Mouse (Mus musculus) embryo, embryonic 11.5 days (tissue): ENCODE data around the gene Skida1.

ENCODE experiments used
- DNase-seq: peaks from one replicate; pipeline ENCODE4 v3.0.0-alpha.2; 2012; ENCODE audit warnings: low read depth, low spot score

Gene Skida1

DNA sequence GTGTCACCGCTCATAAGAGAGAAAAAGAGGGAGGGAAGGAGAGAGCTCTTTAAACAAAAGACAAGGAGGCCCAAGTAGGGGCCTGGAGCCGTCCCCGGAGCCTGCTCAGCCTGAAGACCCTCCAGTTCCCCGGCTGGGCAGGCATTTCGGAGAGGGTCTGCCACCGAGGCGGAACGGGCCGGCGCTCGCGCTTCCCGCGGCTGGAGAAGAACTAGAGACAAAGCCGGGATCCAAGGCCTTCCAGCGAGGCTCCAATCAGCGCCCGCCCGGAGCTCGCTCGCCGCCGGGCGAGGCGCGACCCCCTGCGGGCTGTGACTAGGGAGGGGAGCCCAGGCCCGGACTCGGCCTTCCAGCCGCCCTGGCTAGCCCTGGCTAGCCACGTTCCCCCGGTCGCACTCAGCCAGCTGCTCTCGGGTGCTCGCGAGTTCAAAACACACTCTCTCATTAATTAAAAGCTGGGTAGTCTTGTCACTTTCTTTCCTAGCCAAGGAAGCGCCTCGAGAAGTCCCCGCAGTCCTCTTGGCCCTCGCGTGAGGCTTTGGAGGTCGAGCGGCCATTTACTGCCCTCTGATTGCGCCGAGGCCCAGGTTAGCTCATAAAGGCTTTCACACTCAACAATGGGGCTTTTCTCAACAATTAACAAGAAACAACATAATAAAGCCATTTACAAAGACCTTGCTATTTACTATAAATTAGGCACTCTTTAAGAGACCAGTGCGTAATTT is 9.1 kb downstream of the Skida1 start:
- no peak for DNase-seq

DNA sequence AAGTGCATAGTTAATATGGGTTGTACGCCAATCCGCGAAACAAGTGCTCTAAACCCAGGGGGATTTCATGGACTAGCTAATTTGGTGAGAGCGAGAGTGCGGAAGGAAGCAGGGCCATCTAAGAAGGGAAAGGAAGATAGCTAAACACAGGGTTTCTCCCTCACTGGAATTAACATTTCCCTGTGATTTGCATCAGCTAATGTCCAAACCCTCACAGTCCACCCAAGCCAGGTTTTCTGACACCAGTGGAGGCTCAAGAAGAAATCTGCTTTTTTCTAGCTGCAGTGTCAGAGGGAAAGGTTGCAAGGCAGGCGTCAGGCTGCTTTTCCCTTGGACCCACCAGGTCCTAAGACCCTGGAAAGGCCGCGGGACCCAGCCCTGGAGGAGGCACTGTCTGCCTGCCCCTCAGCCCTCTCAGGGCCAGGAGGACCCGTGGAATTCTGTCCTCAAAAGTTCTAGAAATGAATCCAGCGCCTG is 9.9 kb downstream of the Skida1 start:
- DNase-seq, result no peak

DNA sequence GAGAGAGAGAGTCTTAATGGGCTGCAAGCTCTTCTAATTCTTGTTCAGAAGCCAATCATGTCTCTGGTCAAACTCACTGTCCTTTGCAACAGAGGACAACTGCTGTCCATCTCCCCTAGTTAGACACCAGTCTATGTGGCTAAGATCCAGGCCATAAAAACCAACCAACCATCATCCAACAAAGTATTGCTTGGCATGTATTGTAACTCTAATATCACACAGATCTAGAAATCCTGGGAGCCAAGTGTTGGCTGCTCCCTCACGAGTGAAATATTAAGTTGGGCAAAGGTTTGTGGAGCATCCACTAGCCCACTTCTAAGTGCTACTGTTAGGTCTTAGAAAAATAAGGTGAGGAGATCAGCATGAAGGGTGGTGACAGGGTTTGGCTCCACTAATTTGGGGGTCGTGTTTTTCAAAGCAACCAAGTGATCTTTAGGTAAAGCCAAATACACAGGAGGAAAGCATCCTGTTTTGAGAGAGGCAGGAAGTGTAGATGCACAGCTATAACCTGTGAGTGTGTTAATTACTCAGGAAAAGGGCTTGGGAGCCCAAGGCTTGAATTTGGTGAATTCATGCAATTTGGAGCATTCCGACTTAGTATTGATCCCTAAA is 10.6 kb downstream of the Skida1 start:
- DNase-seq, result no peak

DNA sequence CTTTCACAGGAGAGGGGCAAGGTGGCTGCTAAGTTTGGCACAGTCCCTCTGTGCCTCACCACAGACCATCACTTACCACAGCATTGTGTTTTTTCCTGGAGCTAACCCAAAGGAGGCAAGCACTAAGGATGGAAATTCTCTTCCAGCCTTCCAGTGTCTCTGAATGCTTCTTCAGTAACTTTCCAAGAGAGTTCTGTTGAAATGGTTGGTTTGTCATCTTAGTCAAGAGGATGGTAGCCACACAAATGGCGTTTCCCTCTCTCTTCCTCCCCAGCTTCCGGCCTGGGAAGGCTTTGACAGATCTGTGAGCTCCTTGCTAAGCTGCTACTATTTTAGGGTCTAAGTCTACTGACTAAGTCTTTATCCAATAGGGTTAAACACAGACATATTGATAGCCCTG is 11.4 kb downstream of the Skida1 start, which contains the start of gene A930004D18Rik:
TSS of gene A930004D18Rik (minus strand) at position 247 of the 400 bp plus-strand sequence.
- DNase-seq, result no peak

DNA sequence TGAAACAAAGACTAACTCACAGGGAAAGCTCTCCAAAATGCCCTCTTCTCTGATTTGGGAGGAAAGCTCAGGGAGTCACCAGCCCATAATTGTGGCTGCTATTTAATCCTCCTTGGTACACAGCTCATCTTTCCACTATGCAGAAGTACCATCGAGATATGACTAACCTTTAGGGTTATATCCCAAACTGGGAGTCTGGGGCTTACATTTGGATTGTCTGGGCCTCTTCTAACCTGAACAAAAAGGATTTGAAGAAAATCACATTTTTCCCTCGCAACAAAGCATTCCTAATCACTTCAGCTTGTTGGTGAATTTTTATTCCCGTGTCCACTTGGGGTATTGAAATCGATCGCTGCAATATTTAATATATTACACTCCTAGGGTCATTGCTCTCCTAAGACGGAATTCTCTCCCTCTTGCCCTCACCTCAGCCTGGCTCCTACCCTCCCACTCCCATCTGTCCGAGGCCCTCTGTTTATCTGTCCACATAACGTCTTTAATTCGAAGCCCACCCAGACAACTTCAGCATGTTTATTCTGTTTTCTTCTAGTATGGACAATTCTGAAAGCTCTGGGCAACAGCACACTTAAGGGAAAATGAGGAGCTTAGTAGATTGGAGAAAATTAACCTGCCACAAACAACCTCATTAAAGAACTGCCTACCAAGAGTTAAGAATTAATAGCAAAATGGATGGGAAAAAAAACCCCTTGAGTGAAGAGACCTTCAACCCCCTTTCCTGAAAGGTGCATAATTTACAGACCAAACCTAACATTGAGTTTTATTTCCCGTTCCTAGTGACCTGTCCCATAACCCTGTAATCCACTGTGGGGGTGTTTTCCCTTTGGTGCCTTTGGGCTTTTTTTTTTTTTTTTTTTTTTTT is 14.2 kb downstream of the Skida1 start:
- no peak for DNase-seq

DNA sequence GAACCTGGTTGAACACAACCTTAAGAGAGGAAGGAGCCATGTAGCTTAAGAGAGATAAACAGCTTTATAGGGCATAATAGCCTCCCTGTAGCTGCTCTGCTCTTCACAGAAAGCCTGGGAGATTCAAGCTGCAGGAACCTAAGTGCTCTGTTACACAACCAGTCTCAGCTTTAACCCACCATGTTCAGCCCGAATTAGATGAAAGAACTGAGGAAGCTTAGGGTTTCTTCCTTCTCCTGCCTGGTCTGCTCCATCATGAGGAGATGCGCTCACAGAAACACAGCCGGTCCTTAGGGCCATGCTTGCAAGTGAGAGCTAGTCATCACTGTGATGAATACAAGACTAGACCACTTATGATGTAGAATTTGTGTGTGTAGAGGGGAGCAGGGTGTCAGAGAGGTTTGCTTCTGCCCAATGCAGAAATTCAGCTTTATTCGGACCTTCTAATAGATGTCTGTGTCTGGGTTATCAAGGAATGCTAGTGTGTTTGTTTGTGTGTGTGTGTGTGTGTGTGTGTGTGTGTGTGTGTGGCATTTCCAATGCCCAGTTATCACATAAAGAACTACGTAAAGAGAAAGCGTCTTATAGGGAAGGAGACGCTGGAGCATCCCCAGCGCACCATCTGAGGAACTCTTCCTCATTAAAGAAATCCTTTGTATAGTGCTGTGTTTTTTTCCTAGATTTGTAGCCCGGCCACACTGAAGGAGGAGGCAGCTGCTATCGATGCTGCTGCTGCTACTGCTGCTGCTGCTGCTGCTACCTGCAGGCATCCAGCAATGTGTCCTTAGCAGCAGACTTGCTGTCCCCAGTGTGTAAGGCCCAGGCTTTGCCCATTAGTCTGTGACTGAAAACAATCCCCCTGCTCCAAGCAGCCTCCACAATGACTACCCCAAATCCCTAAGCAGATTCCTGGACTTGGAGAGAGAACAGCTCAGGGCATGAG is 15.4 kb downstream of the Skida1 start:
- DNase-seq, result no peak

DNA sequence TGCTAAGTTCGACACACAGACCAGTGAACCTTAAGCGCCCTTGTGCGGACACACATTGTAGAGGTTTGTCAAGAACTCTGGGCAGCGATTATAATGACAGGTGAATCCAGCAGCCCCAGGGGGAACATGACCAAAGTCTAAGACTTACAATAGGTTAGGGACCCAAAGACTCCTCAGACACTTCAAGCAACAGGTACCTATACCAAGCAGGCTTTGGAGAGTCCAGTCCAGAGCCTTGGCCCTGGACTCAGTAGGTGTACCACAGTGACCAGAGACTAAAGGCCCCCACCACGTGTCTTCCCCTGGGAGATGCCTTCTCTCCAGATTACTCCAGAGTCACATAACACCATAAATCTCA is 16.3 kb downstream of the Skida1 start:
- no peak for DNase-seq

DNA sequence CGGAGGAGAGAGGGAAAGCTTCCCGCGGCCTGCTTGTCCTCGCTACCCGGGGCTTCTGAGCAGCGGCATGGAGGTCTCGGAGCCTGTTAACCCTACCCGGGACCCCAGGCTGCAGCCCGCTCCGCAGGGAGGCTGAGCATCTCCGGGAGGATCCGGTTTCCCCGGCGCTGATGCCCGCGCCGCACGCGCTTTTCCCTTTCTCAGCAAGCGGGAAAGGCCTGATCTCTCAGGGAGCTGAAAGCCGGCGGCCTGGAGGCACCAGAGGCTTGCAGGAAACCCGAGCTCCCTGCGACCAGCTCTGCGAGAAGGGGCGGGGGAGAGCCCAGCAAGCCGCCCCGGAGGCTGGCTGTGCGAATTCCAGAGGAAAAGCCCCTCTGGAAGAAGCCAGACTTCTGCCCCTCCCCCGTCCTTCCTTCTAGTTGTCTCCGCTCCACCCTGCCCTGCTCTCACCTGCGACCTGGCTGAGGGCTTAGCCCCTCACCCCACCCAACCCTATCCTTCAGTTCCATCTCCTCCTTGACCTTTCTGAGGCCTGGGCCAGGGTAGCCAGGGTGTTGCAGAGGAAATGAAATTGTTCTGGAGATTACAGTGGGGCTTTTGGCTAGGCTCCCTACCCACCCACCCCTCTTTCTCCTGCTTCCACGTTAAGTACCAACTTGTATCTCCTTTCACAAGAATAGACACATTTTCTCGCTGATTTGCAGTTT is 16.9 kb downstream of the Skida1 start:
- no peak for DNase-seq

DNA sequence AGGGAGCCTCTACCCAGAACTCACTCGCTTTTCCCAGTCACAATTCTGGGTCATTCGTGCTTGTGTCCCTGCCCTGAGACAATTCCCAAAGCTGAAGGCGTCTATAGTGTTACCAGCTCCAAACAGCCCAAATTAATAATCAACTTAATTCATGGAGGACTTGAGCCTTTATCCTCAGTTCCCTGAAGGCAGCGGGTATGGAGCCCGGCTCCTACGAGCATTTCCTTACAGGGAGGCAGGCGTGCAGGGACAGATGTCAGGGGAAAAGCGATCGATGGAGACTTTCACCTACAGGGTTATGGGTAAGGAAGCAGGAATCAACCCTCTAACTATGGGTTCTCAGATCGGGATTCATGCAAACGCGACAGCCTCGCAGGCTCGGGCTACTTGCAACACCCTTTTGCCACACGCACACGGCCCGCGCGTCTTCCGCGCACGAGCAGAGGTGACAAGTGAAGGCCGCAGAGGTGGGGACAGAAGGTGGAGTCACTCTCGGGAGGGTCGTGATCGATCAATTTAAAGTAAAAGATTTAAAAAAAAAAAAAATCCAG is 17.5 kb downstream of the Skida1 start:
- DNase-seq, result no peak

DNA sequence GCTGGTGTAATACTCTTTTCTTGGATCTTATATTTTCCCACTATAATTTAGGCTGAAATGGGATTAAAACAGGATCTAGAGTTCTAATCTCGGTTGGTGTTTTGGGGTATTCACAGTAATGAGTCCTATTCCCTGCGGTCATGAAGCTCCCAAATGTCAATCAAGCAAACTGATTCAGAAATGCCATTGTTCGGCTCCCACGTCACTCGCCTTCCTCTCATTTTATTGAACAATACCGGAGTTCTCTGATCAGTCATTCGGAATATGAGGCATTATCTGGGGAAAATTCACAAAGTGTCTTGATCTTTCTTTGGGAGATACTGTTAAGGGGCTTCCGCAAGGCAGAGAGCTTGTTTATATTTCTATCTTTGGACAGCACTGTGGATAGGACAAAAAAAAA is 18.3 kb downstream of the Skida1 start:
- DNase-seq, result no peak

DNA sequence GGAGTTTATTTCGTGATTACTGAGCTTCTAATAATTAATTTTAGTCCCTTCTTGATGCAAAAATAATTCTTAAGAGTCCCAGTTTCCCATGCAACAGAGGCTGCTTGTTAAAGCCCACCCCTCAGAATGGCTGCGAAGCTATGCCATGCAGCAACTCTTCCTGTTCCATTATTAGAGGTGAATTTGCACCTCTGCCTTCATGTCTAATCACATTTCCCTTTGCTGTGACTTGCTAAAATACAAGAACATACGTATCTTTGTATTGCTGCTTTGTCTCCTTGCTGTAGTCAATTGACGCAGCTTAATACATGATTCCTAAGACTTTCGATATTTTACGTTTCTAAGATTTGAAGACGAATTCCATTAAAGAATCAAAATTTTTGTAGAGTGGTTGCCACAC is 19.2 kb downstream of the Skida1 start:
- DNase-seq, result no peak

DNA sequence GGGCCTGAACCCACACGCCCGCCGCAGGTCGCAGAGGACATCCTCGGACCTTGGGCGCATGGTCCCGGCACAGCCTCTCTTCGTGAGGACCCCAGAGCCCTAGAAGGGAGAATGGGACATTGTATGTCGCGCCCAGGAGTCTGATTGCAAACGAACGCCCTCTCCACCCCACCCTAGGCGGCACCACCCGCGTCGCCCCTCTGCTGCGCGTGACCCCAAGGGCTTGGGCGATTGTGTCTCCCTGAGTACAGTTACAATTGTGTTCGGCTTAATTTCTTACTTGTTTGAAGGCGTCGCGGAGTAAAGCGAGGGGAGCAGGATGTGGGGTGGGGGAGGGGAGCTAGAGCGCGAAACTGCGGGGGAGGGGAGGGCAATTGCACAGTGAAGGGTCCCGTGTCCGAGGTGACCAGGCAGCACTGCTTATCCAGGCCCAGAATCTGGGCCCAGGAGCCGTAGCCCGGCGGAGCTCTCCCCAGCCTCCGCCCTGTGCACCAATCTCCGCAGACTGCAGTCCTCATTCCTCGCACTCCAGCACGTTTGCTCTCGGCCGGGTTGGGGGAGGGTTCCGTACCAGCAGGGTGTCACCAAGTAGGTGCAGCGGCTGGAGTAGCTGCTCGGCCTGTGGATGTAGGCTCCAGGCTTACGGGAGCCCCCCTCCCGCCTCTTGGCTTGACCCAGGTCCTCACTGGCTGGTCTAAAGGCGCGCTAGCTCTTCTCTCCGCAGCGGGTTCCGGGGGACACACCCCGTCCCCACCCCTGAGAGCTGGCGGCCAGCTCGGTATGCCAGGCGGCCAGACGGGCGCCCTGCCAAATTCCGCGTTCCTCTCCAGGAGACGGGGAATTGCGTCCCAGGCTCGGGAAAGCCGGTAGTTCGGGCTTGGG is 20.5 kb downstream of the Skida1 start:
- no peak for DNase-seq

DNA sequence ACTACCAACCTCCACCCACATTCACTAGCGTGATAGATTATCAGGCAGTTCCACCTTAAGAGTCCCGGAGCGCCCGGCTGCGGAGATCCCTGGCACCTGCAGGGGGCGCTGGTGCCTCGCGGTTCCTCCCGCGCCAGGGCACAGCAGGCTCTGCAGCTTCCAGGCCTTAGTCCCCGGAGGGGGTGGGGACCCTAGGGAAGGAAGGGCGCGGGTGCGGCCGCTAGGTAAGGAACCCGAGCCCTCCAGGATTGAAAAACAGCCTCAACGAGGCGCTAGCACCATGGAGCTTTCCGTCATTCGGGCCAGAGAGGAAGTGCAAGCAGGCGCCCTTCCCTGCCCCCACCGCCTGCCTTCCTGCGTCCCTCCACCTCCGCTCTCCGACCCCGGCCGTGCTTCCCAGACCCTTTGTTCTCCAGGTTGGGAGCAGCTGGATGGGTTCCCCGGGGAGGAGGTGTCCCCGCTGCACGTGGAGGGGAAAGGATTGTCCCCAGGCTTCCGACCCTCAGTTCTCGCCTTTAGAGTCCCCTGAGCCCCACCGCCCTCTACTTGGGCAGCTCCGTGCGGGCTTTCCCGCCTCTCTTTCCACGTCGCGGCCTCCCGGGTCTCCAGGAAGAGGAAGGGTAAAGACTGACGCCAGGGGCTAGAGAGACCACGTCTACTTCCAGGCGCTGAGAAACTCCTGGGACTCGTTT is 21.3 kb downstream of the Skida1 start:
- peak; percentile 98 for DNase-seq

DNA sequence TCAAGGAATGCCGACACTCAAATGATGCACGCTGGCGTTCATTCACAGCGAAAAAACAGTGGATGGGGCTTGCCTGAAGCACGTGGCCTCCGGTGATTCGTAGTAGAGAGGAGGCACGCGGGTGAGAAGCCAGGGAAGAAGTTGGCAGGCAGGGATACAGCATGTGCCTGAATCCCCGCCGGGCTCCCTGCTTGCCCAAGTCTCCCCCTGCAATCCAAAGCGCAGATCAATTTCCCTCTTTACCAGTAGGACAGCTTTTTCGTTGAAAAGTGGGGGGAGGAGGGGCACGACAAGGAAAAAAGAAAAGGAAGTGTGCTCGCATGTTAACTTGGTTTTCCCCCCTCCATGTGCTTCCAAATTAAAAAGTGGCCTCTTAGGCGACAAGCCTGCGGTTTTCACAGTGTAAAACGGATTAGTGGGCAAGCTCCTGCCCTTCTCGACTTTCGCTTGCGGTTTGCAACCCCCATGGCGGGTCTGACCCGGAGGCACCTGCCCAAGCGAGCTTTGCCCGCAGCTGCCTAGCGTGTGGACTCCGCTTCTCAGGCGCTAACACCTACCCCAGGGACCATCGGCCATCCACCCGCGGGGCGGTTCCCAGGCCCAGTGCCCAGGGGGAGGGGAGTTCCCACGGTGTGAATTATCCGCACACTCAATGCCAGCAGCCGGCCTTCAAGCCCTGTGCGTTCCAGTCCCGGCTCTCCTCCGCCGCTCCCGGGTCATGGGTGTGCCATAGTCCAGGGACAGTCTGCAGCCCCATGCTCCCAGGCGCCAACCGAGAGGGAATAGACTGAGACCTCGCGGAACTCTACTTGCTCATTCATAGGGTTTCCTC is 22.5 kb downstream of the Skida1 start:
- no peak for DNase-seq

DNA sequence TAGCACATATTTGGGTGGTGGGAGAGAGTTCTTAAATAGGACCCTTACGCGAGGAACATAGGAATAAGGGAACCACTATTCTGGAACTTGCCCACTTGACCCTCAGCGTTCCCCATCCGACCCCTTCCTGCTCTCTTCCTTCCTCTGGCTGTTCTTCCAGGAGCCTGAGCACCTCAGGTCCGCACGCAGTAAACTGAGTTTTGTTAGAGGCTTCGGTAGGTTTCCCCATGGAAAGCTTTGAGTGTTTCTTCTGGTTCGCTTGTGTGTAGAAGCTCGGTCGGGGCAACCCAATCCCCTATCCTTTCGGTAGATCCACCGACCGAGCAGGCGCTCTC is 23.1 kb downstream of the Skida1 start:
- no peak for DNase-seq

DNA sequence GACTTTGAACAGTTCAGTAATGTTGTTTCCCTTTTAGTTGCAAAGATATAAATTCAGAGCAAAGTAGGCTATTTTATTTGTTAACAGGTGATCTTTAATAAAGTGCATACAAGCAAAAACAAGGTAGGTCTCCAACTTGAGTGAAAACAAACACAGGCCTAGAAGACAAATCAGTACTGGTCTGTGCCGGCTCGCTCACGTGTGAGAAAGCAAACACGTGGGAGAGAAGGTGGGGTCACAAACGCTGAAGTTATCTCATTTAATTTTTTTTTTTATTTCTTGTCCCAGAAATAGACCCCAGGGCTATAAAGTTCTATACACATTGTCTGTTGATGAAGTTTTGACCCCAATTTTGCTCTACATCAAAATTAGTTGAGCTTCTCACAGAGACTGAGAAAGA is 23.7 kb downstream of the Skida1 start:
- DNase-seq, result no peak

DNA sequence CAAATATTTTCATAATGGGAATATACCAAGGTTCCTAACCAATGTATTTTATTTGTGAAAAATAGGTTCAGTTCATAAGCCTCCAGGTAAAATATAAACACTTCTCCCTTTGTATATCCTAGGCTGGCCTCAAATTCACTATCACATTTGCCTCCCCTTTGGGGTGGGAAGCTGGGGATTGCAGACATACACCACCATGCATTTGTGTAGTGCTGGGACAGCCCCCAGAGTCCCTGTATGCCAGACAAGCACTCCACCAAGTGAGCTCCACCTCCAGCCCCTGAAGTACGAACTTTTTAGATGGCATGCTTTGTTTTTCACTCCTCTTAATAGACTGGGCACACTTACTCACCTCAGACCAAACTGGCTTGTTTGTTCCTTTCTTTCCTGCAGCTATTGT is 26.0 kb downstream of the Skida1 start:
- DNase-seq, result no peak

DNA sequence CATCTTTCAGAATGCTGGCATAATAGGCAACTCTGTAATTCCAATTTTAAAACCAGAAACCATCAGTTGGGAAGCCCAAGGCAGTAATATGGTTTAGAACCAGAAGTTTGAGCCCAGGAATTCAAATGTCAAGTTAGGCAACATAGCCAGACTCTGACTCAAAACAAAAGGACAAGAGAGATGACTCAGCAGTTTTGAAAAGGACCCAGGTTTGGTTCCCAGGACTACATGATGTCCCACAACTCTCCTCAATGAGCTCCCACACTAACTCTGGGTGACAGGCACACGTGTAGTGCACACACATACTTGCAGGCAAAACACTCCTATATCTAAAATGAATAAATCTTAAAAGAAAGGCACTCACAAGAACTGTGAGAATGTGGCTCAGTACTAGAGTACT is 29.7 kb downstream of the Skida1 start:
- no peak for DNase-seq
